Mouse (Mus musculus) spleen, adult 2 months (tissue): ENCODE results near the gene March6. TPM values are rescaled to one million over a fixed set of nuclear protein-coding genes. Genes with fewer than 3 reads are reported as not detected.

Experiments
- DNase-seq, 2 experiments: peaks; one replicate each; pipeline versions ENCODE4 v3.0.0 to v3.0.0-alpha.2; 2012 to 2021; ENCODE audit warnings: low spot score in 2 of 2, low read depth in 1 of 2
- H3K27ac ChIP-seq: fragments of 200-500 bp; 2 replicates; pipeline ENCODE4 v1.5.1; 2012; ENCODE audit warnings: low read length, inconsistent platforms; ENCODE audit not compliant: insufficient read depth
- H3K27me3 ChIP-seq: fragments of 200-500 bp; 2 replicates; pipeline ENCODE4 v1.6.1; 2012; ENCODE audit warnings: mild to moderate bottlenecking, moderate library complexity, low read length, inconsistent platforms; ENCODE audit not compliant: control insufficient read depth, insufficient read depth
- H3K36me3 ChIP-seq: fragments of 200-500 bp; 2 replicates; pipeline ENCODE4 v1.6.1; 2012; ENCODE audit warnings: mild to moderate bottlenecking, low read length, inconsistent platforms; ENCODE audit not compliant: control insufficient read depth, insufficient read depth
- H3K4me1 ChIP-seq: fragments of 200-500 bp; 2 replicates; pipeline ENCODE4 v1.6.1; 2011; ENCODE audit warnings: inconsistent platforms; ENCODE audit not compliant: control insufficient read depth, insufficient read depth, insufficient read length
- H3K4me3 ChIP-seq: fragments of 200-500 bp; 2 replicates; pipeline ENCODE4 v1.5.1; 2011; ENCODE audit warnings: mild to moderate bottlenecking, inconsistent platforms; ENCODE audit not compliant: insufficient read depth, insufficient read length; ENCODE audit errors: extremely low read depth
- CTCF ChIP-seq: fragments of 200-500 bp; IDR thresholded peaks from 2 replicates; pipeline ENCODE4 v1.5.1; 2011; ENCODE audit warnings: mild to moderate bottlenecking, inconsistent platforms; ENCODE audit not compliant: insufficient read depth, insufficient read length, insufficient replicate concordance; ENCODE audit errors: extremely low read depth
- POLR2A ChIP-seq: fragments of 200-500 bp; IDR thresholded peaks from 2 replicates; pipeline ENCODE4 v1.6.1; 2011; ENCODE audit warnings: low read depth, low read length, inconsistent platforms
- WGBS: fragments of 180-500 bp; shearing (Covaris S2); methylation state at CpG from one replicate; pipeline ENCODE4 v1.1.7; 2018; 5-methylcytosine and 5-hydroxymethylcytosine counted together
- polyA plus RNA-seq: library from polyadenylated mRNA; depleted of rRNA; stranded (reverse); fragments of >200 nt; gene quantifications from 2 replicates; pipeline ENCODE4 v1.2.3, GENCODE M21; 2012

Gene March6
- polyA plus RNA-seq, 1 experiment: 8.7 TPM

- Histone ChIP-seq H3K27ac (no peak overlapping the region), H3K27me3 (no peaks in the 10 kb centered on the region), H3K4me3 (no peak overlapping the region), H3K36me3 (peaks cover 6% of the 10 kb centered on the region; the same call in 1 of the 2 replicates), H3K4me1 (peaks cover 5% of the 10 kb centered on the region; the same call in 1 of the 2 replicates)
- no peak for TF ChIP-seq POLR2A
- no peak for TF ChIP-seq CTCF
- no peak for DNase-seq
- WGBS: 66% methylated on average over 10 of the region's 10 CpGs
Observed at GRCm38 (mm10) chr15:31454096-31454860, 76.6 kb downstream of the March6 start.

GRCm38 (mm10) chr15:31453098-31453916 lies 77.5 kb downstream of the March6 start, which contains the start of gene Ropn1l:
Ropn1l (minus strand) TSS chr15:31453737.
- TF ChIP-seq CTCF: no peak
- TF ChIP-seq POLR2A: no peak
- H3K4me3 ChIP-seq: peak within 1 kb of the TSS; percentile 65
- peak in 1 of 2 experiments; percentile 71 for DNase-seq
- WGBS: 1% methylated on average over 57 of the region's 57 CpGs
- H3K4me1 ChIP-seq: peaks cover 5% of the 10 kb centered on the region; the same call in 1 of the 2 replicates
- peak within 1 kb of the TSS; percentile 61; the same call in 1 of the 2 replicates for H3K27ac ChIP-seq
- H3K36me3 ChIP-seq: peaks cover 4% of the 10 kb centered on the region; the same call in 1 of the 2 replicates
- H3K27me3 ChIP-seq: no peaks in the 10 kb centered on the region

- WGBS: 26% methylated on average over 18 of the region's 18 CpGs
- Histone ChIP-seq H3K36me3 (0 out of 2 replicates have a peak, but pooled peaks cover 1% of the 10 kb centered on the region), H3K27ac (no peak overlapping the region), H3K27me3 (no peaks in the 10 kb centered on the region), H3K4me1 (peaks cover 5% of the 10 kb centered on the region; the same call in 1 of the 2 replicates), H3K4me3 (peak overlapping the region; percentile 65)
- no peak for DNase-seq
- TF ChIP-seq CTCF (no peak), POLR2A (no peak)
Observed at GRCm38 (mm10) chr15:31452336-31453097, 78.3 kb downstream of the March6 start.

GRCm38 (mm10) chr15:31449772-31450171 lies 81.1 kb downstream of the March6 start:
- H3K4me1 ChIP-seq: peaks cover 5% of the 10 kb centered on the region; the same call in 1 of the 2 replicates
- no peaks in the 10 kb centered on the region for H3K27me3 ChIP-seq
- 73% methylated on average over 2 of the region's 2 CpGs for WGBS
- DNase-seq: no peak
- no peaks in the 10 kb centered on the region for H3K36me3 ChIP-seq
- TF ChIP-seq CTCF (no peak), POLR2A (no peak)
- H3K27ac ChIP-seq: no peak overlapping the region
- no peak overlapping the region for H3K4me3 ChIP-seq

- WGBS: 53% methylated on average over 7 of the region's 7 CpGs
- Histone ChIP-seq H3K4me3 (no peak overlapping the region), H3K4me1 (no peaks in the 10 kb centered on the region), H3K27ac (no peak overlapping the region), H3K36me3 (no peaks in the 10 kb centered on the region), H3K27me3 (no peaks in the 10 kb centered on the region)
- TF ChIP-seq CTCF: peak; percentile 33; the same call in 1 of the 2 replicates
- no peak for TF ChIP-seq POLR2A
- DNase-seq: peak in 1 of 2 experiments; percentile 18
Observed at GRCm38 (mm10) chr15:31447121-31447520, 83.7 kb downstream of the March6 start.

- no peak overlapping the region for H3K27ac ChIP-seq
- no peaks in the 10 kb centered on the region for H3K27me3 ChIP-seq
- DNase-seq: no peak
- H3K36me3 ChIP-seq: no peaks in the 10 kb centered on the region
- 84% methylated on average over 4 of the region's 4 CpGs for WGBS
- H3K4me3 ChIP-seq: no peak overlapping the region
- H3K4me1 ChIP-seq: no peaks in the 10 kb centered on the region
- TF ChIP-seq CTCF (no peak), POLR2A (no peak)
Observed at GRCm38 (mm10) chr15:31442698-31443097, 88.2 kb downstream of the March6 start.
